Mouse (Mus musculus) adrenal gland, postnatal 14 days (tissue): ENCODE measurements around the gene Irx5. TPM values are rescaled to one million over a fixed set of nuclear protein-coding genes. Genes with fewer than 3 reads are reported as not detected.
A peak's percentile ranks its signal among the peaks of the same experiment; 100 is the strongest.

ENCODE experiments used
- DNase-seq: peaks from one replicate; pipeline ENCODE4 v3.0.0; 2021; ENCODE audit warnings: mixed read lengths
- long read RNA-seq, 2 experiments: library from polyadenylated mRNA; stranded (forward); transcript quantifications; one replicate each; pipeline ENCODE4 v2.0.0; 2021
- total RNA-seq: library from RNA; stranded (reverse); gene quantifications from 2 replicates; pipeline ENCODE4 v1.2.3, GENCODE M21; 2021

Irx5 gene
- total RNA-seq = 1.5 and 1.7 TPM in 2 replicates
- long read RNA-seq, experiment 1, transcript Irx5-201 (3 exons, 2,450 nt) = major isoform, 5 of 7 reads
- long read RNA-seq, experiment 1, partial matches to known transcripts = 1 of 7 reads
- long read RNA-seq, experiment 1, other reads (novel, unspliced or antisense) = 1 of 7 reads
- long read RNA-seq, experiment 2, transcript Irx5-201 (3 exons, 2,450 nt) = major isoform, 7 of 7 reads
- long read RNA-seq, experiment 2, partial matches to known transcripts = 0 of 7 reads
- long read RNA-seq, experiment 2, other reads (novel, unspliced or antisense) = 0 of 7 reads

DNA sequence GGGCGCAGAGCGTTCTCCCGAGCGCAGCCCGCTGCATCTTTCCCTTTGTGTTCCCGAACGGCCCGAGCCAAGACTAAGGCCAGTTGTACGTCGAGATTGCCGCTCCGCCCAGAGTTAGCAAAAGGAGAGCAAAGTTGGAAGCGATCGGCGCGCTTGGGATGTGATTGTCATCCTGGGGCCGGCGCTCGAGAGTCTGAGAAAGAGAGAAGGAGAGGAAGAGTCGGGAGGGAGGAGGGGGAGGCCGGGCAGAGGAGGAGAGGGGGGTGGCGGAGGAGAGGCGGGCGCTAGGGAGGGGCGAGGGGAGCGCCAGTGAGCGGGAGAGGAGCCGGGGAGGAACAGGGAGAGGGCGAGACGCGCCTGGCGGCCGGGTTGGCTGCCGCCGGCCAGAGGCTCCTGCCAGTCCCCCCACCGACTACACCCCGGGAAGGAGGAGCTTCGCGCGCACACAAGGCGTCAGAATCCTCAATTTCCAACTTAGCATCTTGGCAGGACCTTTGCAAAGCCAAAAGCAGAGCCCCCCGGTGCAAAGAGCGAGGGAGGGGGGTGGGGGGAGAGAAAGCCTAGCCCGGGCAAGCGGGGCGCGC lies at the start of gene Irx5:
Gene Irx5, plus strand, starts transcription at position 228 of the 584 bp plus-strand sequence.
- peak; percentile 78 for DNase-seq

DNA sequence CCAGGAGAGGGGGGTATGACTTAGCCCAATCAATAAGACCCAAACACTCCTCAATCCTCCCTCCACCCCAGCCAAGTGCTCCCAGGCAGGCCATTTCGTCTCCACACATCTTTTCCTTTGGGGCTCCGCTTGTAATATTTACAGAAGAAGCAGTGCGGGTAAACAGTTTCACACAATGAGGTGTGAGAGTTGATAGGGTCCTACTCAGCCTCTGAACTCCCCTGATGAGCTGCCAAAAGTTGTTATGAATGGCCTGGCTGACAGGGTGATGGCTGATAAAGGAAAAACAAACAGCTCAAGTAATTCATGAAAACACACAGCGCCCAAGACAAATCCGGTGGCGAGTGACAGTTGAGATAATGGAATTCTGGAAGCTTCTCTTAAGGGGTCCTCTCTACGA lies 45.2 kb upstream of the Irx5 start:
- no peak for DNase-seq

DNA sequence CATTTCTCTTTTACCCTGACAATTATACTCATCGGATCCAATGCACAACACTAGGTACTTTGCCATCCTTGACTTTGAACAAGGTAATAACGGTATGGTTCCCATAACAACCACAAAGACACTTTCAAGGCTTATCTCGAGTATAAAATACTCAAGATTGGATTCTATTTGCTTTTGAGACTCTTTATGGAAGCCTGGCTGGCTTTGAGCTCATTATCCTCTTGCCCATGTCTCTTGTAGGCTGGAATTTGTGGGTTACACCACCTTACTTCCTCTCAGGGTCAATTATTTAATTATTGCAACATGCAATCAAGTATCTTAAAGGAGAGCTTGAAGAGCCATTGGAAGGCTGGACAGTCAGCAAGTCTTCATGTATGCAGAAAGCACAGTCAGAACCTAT lies 43.7 kb upstream of the Irx5 start:
- DNase-seq = no peak

DNA sequence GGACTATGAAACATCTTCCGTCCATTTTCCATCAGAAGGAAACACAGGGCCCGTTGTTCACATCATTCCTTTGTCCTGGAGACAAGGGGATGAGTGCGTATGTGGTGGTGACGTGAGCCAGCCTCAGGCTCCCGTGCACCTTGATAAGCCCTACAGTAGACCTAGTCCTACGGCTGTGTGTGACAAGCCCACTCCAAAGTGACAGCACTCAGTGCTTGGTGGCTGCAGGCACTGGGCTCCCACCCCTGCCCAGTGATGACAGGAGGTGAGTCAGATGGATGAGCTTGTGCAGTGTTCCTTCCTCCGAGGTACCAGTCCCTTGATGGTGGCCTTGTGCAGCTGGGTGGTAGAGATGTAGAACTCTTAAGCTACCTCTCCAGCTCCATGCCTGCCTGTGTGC lies 33.7 kb upstream of the Irx5 start:
- no peak for DNase-seq

DNA sequence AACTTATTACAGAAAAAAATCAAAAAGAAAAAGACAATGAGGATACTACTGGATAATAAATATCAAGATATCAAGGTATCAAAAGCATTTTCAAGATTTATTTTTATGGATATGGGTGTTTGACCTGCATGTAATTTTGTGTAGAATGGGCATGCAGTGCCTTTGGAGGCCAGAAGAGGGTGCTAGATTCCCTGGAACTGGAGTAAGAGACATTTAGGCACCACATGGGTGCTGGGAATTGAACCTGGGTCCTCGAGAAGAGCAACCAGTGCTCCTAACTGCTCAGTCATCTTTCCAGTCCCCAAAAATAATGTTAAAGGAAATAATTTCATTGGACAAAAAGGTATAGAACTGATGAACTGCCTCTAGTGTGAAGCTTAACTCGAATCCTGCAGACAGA lies 30.2 kb upstream of the Irx5 start:
- no peak for DNase-seq

DNA sequence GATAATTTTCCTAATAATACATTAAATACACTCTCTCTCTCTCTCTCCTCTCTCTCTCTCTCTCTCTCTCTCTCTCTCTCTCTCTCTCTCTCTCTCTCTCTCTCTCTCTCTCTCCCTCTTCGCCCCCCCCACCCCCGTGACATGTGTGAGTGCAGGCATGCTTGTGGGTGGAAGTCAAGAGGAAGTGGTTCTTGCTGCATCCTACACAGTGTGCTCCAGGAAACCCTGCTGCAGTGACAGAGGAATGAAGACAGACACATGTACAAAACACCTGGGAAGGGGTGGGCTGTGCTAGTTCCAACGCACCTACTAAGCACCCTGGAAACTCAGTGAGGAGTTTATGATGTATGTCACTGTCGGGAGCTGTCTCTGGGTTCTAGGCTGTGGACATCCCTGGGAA lies 28.2 kb upstream of the Irx5 start:
- no peak for DNase-seq

DNA sequence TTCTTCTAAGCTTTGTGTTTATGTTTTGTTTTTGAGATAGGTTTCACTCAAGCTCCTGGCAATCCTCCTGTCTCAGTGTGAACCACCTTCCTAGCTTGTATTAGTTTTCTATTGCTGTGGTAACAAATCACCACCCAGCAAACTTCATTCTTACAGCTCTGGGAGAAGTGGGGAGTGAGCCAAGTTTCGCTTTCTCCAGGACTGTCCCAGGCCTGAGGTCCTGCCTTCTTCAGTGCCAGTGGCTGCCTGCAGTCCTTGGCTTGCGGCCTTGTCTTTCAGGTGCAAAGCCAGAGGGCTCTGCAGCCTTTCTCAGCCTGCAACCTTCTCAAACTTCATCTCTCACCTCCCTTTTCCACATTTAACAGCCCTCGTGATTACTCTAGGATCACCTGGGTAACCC lies 25.6 kb upstream of the Irx5 start:
- peak; percentile 48 for DNase-seq

DNA sequence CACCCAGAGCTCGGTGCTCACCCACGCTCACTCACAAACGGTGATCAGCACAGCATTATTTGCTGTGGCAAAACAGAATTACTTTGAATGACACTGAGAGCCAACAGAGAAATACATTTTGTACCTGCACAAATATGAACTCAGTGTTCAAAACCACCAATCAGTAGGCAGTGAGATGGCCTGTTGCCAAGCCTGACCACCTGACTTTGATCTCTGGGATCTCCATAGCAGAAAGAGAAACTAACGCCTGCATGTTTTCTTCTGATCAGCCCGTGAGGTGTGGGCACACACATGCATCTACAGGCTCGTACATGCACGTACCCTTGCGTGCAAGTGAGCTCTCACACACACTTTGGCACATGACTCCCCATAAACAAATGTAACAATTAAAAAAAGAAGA lies 24.0 kb upstream of the Irx5 start:
- DNase-seq = no peak

DNA sequence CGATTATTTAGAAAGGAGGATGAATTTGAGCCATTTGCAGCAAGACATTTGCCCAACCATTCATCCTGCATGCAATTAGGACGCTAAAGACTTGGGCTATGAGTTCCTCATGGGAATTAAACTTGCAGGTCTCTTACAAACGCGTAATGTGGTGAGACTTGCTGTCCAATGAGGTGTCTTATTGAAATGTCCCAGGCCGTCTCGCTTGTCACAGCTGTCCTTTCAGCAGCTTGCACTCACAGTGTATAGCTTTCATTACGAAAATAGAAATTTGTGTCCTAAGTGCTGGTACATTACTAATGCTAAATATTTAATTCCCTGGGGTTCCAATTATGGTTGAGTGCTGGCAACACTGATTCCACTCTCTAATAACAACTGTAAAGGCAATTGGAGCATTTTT lies 22.3 kb upstream of the Irx5 start:
- no peak for DNase-seq

DNA sequence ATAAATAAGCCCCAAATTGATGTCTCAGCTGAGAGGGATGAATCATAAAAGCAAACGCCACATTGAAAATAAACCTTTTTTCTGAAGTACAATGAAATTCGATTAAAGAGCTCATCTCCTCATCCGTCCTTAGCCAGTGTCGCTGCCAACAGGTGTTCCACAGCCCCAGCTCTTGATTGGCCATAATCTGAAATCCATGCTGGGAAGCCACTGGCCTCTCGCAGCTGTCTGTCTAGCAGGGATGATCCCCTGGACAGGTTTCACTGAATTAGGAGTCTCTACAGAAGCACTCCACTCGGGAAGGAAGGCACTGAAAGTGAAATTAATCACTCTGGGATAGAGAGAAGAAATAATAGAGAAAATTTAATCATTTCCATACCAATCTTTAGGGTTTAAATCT lies 21.4 kb upstream of the Irx5 start:
- DNase-seq = no peak

DNA sequence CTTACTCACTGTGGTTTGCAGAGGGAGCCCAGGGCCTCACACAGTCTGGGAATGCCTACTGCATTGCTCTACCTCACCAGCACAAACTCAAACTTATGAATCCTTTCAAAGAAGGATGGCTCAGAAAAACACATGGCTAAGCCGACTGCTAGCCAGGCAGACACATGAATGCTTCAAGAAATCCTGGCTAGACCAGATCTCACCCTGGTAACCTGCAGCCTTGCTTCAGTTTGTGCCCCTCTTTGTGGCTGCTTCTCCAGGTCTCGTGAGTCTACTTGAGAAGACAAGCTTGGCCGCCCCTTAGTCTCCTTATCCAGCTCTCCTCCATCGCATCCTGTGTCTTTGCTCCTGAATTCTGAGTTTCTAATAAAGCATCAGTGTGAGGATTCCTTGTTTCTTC lies 13.9 kb upstream of the Irx5 start:
- DNase-seq = no peak

DNA sequence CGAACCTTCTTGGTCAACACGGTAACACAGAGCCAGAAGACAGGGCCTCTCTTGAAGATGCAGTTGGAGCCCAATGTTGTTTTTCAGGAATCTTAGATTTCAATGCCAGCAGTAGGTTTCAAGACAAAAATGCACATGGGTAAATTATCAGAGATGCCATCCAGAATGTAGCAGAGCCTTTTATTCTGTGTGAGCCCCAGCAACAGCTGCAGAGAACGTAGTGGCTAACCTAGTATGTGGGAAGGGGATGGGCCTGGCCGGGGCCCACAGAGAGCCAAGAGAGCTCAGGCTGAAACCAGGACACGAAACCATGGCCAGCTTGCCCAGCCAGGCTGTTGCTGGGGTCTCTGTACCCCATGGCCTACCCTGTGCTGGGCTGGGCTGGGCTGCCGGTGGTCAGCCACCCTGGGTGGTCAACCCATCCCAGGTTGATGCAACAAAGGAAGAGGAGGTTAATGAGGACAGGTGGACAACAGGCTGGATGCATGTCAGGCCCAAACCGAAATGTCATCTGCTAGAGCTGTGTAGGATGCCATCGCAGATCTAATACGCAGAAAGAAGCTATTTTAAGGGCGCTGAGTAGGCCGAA lies 7.4 kb upstream of the Irx5 start:
- no peak for DNase-seq

DNA sequence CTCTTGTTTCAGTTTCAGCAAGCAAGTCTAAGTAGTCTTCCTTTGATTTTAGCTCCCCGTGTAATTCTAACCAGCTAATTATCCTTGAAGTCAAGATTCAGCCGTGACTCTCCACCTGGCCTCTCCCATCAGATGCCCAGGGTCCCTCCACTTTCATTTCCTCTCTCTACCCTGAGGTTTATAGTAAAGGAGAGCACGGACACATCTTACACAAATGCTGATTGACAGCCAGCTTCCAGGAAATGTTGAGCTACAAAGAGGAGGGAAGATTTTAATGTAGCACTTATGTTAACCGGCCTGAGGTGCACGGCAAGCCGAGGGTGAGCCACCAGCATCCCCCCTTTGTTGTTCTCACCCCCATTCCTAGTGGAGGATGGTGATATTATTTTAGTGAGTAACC lies 4.0 kb upstream of the Irx5 start:
- no peak for DNase-seq

DNA sequence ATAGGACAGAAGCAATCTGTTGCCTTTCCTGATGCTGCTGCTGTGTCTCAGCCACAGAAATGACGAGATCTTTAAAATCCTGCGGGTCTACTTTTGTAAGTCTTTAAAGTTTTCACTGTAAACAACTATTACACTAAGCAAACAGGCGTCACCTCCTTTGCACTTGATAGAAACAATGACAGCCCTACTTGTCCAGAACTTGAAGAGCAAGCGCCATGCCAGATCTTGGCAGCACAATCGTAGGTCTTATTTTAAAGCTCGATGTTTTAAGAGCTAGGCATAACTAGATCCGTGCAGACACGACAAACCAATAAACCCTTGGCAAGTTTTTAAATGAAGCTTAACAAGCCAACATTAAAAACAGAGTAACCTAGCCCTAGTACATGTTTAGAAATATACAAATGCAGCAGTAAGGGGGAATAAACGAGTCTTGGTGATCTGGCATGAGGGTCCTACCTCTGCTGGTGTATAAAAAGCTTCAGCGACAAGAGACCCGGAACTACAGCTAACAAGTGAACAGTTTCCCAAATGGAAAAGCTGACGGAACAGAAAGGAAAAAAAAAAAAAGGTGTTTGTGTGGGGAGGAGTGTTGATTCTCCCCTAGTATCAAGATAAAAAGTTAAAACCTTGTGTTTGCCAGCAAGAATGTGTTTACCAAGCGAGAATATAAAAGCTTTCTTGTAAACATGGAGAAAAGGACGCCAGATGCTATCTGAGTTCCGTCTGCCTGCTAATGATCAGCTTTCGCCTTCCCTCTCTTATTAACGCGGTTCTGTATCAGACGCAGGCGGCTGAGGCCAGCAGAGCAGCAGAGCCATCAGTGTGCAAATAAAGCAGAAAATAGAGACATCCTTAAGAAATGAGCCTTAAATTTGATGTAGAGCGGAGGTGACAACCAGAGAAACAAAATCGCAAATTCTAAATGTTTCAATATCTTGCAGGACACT lies 2.6 kb upstream of the Irx5 start:
- no peak for DNase-seq

DNA sequence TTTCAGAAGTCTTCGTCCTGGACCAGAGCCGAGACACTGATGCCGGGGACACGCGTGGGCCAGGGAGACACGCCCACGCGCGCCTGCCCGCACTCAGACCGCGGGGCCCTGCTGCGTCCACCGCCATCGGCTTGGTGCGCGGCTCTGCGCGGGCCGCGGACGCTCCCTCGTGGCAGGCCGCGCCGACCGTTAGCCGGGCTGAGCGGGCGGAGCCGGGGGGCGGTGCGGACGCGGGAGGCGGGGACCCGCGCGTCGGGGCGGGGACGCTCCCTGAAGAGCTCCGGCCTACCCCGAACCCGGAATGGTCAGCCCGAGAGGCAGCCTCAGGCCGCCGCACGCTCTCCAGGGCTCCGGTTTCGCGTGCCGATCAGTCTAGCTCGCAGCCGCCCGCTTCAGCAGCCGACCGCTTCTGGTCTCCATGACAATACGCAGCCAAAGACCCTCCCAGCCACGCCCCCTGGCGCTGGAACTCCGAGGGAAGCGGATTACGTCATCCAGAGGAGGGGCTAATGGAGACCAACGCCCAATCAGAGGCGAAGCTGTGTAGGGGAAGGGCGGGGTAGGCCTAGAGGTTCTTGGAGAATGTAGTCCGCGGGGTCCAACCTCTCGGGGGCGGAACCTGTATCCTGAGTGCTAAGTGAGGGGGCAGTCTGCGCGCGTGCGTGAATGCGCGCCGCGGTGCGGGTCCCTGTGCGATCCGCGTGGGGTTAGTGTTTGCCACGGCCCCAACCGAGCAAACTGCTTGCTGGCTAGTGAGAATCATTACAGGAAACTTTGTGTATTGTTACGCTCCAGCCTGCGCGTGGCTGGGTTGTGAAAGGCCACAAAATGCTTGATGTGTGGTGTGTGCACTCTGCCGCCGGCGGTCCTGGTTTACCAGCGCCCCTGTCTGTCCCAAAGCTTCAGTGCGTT lies 1.5 kb upstream of the Irx5 start:
- peak; percentile 96 for DNase-seq

DNA sequence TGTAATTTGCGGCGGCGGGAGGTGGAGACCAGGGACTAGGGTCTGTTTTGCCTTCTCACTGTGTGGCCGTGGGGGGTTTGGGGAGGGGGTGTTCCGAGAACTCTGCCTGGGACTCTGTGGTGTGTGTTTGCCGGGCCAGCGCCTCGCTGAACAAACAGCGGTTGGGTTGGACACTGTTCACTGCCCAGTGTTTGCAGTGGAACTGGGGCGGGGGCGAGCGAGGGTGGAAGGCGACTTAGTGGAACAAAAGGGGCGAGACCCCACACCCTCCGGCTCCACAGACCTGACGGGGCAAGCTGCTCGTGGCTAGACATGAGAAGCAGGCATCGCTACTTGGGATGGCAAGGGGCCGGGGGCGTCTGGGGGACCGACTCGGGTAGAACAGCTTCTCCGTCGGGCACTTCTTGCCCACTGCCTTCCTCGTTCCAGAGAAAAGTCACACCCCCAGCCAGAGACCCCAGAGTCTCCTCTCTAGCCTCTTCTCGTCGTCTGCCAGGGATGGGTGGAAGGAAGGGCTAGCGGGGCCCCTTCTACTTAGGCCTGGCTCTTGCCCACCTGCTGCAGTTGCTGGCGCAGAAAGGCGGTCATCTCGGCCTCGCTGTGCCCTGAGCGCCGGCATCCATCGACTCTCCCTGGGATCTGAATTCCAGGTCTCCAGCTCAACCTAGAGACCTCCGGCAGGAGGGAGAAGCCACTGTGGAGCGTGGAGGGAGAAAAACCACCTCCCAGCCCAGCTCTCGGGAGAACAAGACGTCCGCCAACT lies 631 bp upstream of the Irx5 start:
- DNase-seq = no peak

DNA sequence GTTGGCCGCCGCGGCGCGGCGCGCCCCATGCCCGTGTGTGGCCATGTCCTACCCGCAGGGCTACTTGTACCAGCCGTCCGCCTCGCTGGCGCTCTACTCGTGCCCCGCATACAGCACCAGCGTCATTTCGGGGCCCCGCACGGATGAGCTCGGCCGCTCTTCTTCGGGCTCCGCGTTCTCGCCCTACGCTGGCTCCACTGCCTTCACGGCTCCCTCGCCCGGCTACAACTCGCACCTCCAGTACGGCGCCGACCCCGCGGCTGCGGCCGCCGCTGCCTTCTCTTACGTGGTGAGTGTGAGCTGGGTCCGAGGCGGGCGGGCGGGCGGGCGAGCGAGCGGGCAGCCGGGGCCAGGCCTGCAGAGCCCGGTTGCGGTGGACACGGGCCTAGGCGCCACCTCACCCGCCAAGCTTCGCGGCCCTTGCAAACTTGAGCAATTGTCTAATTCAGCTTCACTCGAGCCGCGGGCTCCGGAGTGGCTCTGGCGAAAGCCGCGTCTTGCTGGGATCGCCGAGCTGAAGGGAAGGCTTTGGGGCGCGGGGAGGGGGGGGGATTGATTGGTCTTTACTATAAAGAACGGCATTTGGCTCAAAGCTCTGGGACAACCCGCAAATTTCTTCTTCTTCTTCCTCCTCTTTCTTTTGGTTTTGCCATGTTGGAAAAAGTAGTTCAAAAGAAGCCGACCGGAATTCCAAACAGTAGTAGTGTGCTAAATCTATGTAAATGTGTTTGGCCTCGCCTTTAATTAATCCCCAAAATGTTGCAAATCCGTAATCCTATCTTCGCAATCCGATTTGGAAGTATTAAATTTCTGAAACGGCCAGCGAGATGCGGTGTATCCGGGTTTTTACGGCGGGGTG lies 945 bp downstream of the Irx5 start:
- DNase-seq = peak; percentile 29

DNA sequence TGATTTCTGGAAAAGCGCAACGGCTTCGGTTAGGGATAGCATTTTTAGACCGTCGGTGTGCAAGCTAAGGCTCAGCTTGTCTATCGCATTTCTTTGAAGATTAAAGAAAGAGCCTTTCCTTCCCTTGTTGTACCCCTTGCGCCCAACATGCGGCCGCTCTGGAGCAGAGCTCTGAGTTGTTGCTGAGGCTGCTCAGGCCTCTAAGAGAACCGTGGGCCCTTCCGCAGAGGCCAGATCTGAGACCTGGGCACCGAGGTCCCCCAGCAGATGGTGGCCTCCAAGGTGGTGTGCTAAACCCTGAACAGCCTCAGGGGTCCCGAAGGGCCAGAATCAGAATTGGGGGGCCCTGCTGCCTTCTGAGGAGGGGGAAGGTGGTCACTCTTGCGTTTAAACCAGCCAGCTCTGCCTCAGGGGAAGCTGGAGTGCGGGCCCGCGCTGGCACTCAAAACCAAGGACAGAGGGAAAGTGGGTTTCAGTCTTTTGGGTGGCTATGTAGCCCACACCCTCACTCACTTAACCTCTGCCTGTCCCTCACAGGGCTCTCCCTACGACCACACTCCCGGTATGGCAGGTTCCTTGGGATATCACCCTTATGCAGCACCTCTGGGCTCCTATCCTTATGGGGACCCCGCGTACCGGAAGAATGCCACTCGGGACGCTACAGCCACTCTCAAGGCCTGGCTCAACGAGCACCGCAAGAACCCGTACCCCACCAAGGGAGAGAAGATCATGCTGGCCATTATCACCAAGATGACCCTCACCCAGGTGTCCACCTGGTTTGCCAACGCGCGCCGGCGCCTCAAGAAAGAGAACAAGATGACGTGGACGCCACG lies 1.8 kb downstream of the Irx5 start:
- peak; percentile 17 for DNase-seq

DNA sequence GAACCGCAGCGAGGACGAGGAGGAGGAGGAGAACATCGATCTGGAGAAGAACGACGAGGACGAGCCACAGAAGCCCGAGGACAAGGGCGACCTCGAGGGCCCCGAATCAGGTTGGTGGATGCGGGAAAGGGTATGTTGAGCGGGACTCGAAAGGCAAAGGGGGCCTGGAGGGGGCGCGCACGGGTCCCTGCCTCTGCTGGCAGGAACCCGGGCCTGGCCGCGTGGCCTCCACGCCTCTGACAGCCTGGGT lies 2.3 kb downstream of the Irx5 start:
- peak; percentile 26 for DNase-seq
